Mouse (Mus musculus): ENCODE measurements around the gene Git2. TPM values are rescaled to one million over a fixed set of nuclear protein-coding genes. Genes with fewer than 3 reads are reported as not detected.

Gene Git2
- total RNA-seq, 4 experiments from 2014 or later, result 50.4 to 53.8 (median 52.0) TPM

GRCm38 (mm10) chr5:114764812-114765735 is 10.2 kb downstream of the Git2 start:
- no peak for DNase-seq (ENCODE audit: low spot score in 2 of 2)

- no peak for DNase-seq (ENCODE audit: low spot score in 2 of 2)
Observed at GRCm38 (mm10) chr5:114761980-114762379, 13.3 kb downstream of the Git2 start.

- DNase-seq (ENCODE audit: low spot score in 2 of 2), result no peak
Observed at GRCm38 (mm10) chr5:114759536-114760090, 15.7 kb downstream of the Git2 start.

- no peak for DNase-seq (ENCODE audit: low spot score in 2 of 2)
Observed at GRCm38 (mm10) chr5:114753384-114753783, 21.9 kb downstream of the Git2 start.

GRCm38 (mm10) chr5:114752397-114752796 is 22.9 kb downstream of the Git2 start:
- DNase-seq (ENCODE audit: low spot score in 2 of 2), result no peak

- no peak for DNase-seq (ENCODE audit: low spot score in 2 of 2)
Observed at GRCm38 (mm10) chr5:114750325-114750724, 25.0 kb downstream of the Git2 start.

GRCm38 (mm10) chr5:114747521-114747920 is 27.8 kb downstream of the Git2 start:
- DNase-seq (ENCODE audit: low spot score in 2 of 2), result no peak

- DNase-seq (ENCODE audit: low spot score in 2 of 2), result no peak
Observed at GRCm38 (mm10) chr5:114746886-114747285, 28.4 kb downstream of the Git2 start.

GRCm38 (mm10) chr5:114745581-114745980 is 29.7 kb downstream of the Git2 start:
- DNase-seq (ENCODE audit: low spot score in 2 of 2), result no peak

GRCm38 (mm10) chr5:114743697-114744090 is 31.6 kb downstream of the Git2 start:
- no peak for DNase-seq (ENCODE audit: low spot score in 2 of 2)

- DNase-seq (ENCODE audit: low spot score in 2 of 2), result no peak
Observed at GRCm38 (mm10) chr5:114742998-114743696, 32.2 kb downstream of the Git2 start.

- DNase-seq (ENCODE audit: low spot score in 2 of 2), result no peak
Observed at GRCm38 (mm10) chr5:114742572-114742971, 32.7 kb downstream of the Git2 start.

- DNase-seq (ENCODE audit: low spot score in 2 of 2), result no peak
Observed at GRCm38 (mm10) chr5:114740595-114740994, 34.7 kb downstream of the Git2 start.

- DNase-seq (ENCODE audit: low spot score in 2 of 2), result no peak
Observed at GRCm38 (mm10) chr5:114738707-114739241, 36.5 kb downstream of the Git2 start.

GRCm38 (mm10) chr5:114737090-114737887 is 38.0 kb downstream of the Git2 start:
- DNase-seq (ENCODE audit: low spot score in 2 of 2), result no peak

- DNase-seq (ENCODE audit: low spot score in 2 of 2), result no peak
Observed at GRCm38 (mm10) chr5:114733606-114734005, 41.7 kb downstream of the Git2 start.

GRCm38 (mm10) chr5:114731969-114732368 is 43.3 kb downstream of the Git2 start:
- DNase-seq (ENCODE audit: low spot score in 2 of 2), result no peak

GRCm38 (mm10) chr5:114731498-114731897 is 43.8 kb downstream of the Git2 start:
- DNase-seq (ENCODE audit: low spot score in 2 of 2), result no peak

- no peak for DNase-seq (ENCODE audit: low spot score in 2 of 2)
Observed at GRCm38 (mm10) chr5:114730129-114730528, 45.2 kb downstream of the Git2 start.

GRCm38 (mm10) chr5:114728160-114728559 is 47.2 kb downstream of the Git2 start:
- DNase-seq (ENCODE audit: low spot score in 2 of 2), result no peak

GRCm38 (mm10) chr5:114722846-114723245 is 52.5 kb downstream of the Git2 start:
- DNase-seq (ENCODE audit: low spot score in 2 of 2), result no peak

All from left cerebral cortex, adult 8-10 months (tissue).